In the genomic region with DNA sequence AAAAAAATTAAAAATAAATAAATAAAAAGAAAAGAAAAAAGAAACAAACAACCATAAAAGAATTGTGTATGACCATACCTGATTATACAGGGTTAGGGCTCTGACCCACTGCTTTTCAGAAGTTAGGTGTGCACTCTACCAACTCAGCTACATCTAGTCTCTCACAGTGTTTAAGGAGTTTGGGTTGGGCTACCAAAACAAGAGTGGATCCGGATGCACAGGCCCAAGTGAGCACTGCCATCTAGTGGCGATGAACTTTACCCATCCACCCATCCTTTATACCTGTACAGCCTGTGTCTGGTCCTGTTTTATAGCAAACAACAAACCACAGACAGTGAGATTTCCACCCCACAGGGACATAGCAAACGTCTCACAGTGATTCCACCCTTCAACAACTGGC, we compare ENCODE assay signal across 8 mouse cellular contexts. TPM values are rescaled to one million over a fixed set of nuclear protein-coding genes. Genes with fewer than 3 reads are reported as not detected.
DNase-seq lines count a peak whose midpoint lies in the region; ATAC-seq and TF ChIP-seq lines count a peak whose summit lies in the region.

No protein-coding gene starts in this region.

- no peaks in the 10 kb centered on the region for H3K36me3 ChIP-seq in forebrain, embryonic 13.5 days (ENCODE audit: poor library complexity, severe bottlenecking)
- H3K36me3 ChIP-seq in hindbrain, embryonic 10.5 days, result no peaks in the 10 kb centered on the region

- no peaks in the 10 kb centered on the region for H3K27me3 ChIP-seq in forebrain, embryonic 13.5 days
- no peaks in the 10 kb centered on the region for H3K27me3 ChIP-seq in hindbrain, embryonic 10.5 days (ENCODE audit: insufficient read depth, poor library complexity, severe bottlenecking)

- ATAC-seq in forebrain, embryonic 13.5 days, result peak; percentile 94
- peak; percentile 100 for ATAC-seq in neutrophil, adult 5-6 weeks (ENCODE audit: extremely low read depth, insufficient number of reproducible peaks, low FRiP score, poor library complexity, severe bottlenecking)

- DNase-seq in ES-CJ7 (ENCODE audit: low read depth, low spot score), result peak; percentile 85
- DNase-seq in c-Kit-positive CD71-negative TER-119-negative erythroid progenitor cells, embryonic 14.5 days (ENCODE audit: low read depth), result peak; percentile 50
- peak; percentile 60 for DNase-seq in hindbrain, embryonic 10.5 days (ENCODE audit: low spot score)
- DNase-seq in layer of hippocampus, adult 2 months (ENCODE audit: low spot score in 2 of 2), result peak; percentile 60 to 74
- peak; percentile 73 to 81 for DNase-seq in lung, adult 18-20 months
- peak; percentile 13 for DNase-seq in testis, postnatal 14 days (ENCODE audit: low spot score)

- H3K4me3 ChIP-seq in forebrain, embryonic 13.5 days, result no peak overlapping the region
- no peak overlapping the region for H3K4me3 ChIP-seq in hindbrain, embryonic 10.5 days
- H3K4me3 ChIP-seq in layer of hippocampus, adult 2 months, result no peak overlapping the region

- no peaks in the 10 kb centered on the region for H3K9me3 ChIP-seq in forebrain, embryonic 13.5 days (replicated peaks)
- H3K9me3 ChIP-seq in hindbrain, embryonic 10.5 days, result no peaks in the 10 kb centered on the region; the same call in 1 of the 2 replicates

- no peaks in the 10 kb centered on the region for H3K4me1 ChIP-seq in forebrain, embryonic 13.5 days
- 0 out of 2 replicates have a peak, but pooled peaks cover 3% of the 10 kb centered on the region for H3K4me1 ChIP-seq in hindbrain, embryonic 10.5 days (replicated peaks)

- 3% methylated on average over 3 of the region's 3 CpGs for WGBS in forebrain, embryonic 13.5 days
- 4% methylated on average over 3 of the region's 3 CpGs for whole genome bisulfite sequencing in hindbrain, embryonic 10.5 days

- H3K27ac ChIP-seq in forebrain, embryonic 13.5 days, result no peak overlapping the region
- H3K27ac ChIP-seq in hindbrain, embryonic 10.5 days, result no peak overlapping the region
- H3K27ac ChIP-seq in layer of hippocampus, adult 2 months, result no peak overlapping the region

- H3K9ac ChIP-seq in forebrain, embryonic 13.5 days, result no peak overlapping the region

- TF ChIP-seq CTCF in layer of hippocampus, adult 2 months (conservative IDR thresholded peaks at IDR 0.05), result peak; percentile 94

- H3K4me2 ChIP-seq in forebrain, embryonic 13.5 days, result no peak overlapping the region

RNA-seq across cellular contexts. Expression of a gene that starts 24.5 kb away (rescaled TPM):
- polyA plus RNA-seq in forebrain, embryonic 13.5 days (2015; fragmentation: Nextera tagmentation; extraction: Ambion mirVana), result 0.82 and 0.94 TPM in 2 replicates
- polyA plus RNA-seq in hindbrain, embryonic 10.5 days (2016; fragmentation: Nextera tagmentation; extraction: Ambion mirVana), result 3.3 and 3.8 TPM in 2 replicates
- total RNA-seq in layer of hippocampus, adult 2 months (2021), result 1 to 10 TPM; 1.1 to 3.0 TPM
- 676 and 709 TPM in 2 replicates for total RNA-seq in neutrophil, adult 5-6 weeks (2017)

Comparison
In these comparisons a context has a peak if more than half of its experiments do, and no peak if none do; other contexts are left out.
1. DNase-seq: peak in every context shown above with its lines; median percentile 85 in ES-CJ7; 77 in lung, adult 18-20 months; 67 in layer of hippocampus, adult 2 months; 60 in hindbrain, embryonic 10.5 days; 50 in c-Kit-positive CD71-negative TER-119-negative erythroid progenitor cells, embryonic 14.5 days; 13 in testis, postnatal 14 days.
2. RNA of a gene that starts 24.5 kb away (total RNA-seq): 676 to 709 TPM in neutrophil, adult 5-6 weeks; 1.1 to 3.0 TPM in layer of hippocampus, adult 2 months; every median in the first group is over 100 times any median in the second.